Mouse (Mus musculus): Measurements from ENCODE around the gene Olfr31.

Gene Olfr31

DNA sequence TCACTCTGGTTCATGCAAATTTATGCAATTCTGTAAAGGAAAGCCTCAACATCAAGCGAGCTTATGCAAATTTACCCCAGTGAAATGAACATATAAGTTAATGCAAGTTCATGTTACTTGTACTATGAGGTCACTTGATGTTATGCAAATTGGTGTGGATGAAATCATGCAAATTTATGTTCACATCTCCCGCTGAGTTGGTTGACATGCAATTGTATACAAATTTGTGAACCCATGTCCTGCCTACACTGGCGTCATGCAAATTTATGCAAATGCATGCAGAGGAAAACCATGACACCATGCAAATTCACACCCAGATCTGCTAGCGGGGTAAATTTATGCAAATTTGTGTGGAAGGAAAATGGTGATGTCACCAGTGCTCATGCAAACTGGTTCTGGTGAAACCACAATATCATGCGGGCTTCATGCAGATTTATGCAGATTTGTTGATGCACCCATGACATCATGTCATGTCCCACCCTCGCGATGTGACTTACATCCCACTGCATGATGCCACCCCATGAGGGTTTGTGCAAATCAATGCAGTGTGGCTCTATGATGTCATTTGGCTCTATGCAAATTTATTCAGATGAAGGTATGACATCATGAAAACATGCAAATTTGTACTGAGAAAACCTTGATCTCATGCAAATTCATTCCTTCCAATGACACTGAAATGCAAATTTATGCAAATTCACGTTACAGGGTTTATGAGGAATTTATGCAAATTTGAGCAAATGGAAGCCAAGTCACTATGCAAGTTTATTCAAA, 31.3 kb downstream of the Olfr31 start:
- in situ Hi-C loops (cut with MboI, MseI): no loop called here

DNA sequence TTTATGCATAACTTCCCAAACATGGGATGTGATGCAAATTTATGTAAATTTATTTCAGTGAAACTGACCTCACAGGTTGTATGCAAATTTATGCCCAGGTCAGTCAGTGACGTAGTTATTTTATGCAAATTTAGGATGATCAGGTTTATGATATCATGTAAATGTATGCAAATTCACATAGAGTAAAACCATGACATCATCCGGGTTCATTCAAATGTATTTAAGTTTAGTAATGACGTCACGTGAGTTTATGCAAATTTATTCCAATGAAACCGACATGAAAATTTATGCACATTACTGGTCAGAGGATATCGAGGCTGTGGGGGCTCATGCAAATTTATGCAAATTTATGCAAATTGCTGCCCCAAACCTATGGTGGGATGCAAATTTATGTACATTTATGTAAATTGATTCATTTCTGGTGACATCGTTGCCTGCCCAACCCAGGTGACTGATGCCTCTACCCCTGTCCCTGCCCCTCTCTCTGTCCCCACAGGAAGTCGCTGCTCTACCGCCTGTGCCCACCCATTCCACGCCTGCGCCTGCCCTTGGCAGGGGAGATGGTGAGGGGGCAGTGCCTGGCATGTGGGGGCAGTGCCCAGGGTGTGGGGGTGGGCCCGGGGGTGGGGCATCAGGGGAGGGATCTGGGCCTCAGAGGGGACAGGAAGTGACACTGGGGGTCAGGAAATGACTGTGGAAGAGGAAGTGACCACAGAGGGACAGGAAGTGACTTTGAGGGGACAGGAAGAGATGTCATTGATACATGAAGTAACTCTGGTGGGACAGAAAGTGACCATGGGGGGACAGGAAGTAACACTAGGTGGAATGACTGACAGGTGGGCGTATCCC, 32.1 kb downstream of the Olfr31 start:
- in situ Hi-C loops (cut with MboI, MseI): no loop called here

GRCm38 (mm10) chr14:14355360-14355646, 32.7 kb downstream of the Olfr31 start:
- in situ Hi-C loops (cut with MboI, MseI): no loop called here

Data from T-helper 2 cell (primary cell).